ENCODE assay signal across 18 mouse cellular contexts in the genomic region with DNA sequence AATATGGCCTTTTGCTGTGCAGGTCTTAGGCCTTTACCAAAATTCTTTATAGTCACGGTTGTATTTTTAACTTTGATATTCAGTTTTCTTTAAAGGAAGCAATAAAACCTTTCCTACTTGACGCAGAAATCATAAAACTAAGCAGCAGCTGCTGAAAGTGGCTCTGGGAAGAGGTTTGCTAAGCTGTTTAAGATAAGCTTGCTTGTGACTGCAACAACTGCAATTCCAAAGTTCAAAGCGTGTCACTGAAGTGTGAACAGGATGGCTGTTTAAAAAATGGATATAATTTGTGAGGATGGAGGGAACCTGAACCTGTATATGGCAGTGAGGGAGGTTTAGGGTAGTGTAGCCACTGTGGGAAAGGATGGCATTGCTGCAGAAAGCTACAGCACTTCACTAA. TPM values are rescaled to one million over a fixed set of nuclear protein-coding genes. Genes with fewer than 3 reads are reported as not detected.
DNase-seq lines count a peak whose midpoint lies in the region; ATAC-seq and TF ChIP-seq lines count a peak whose summit lies in the region.
"Had no signal": no experiment of that assay in that cellular context is flagged by ENCODE, and none has a peak within 500 bp of the region (broad histone marks: within the 10 kb centered on the region; RNA-seq: fewer than 3 reads in every experiment).

No protein-coding gene starts in this region.

- 0 out of 2 replicates have a peak overlapping the region, but pooled peaks have one; percentile 35 for H3K27ac ChIP-seq in limb, embryonic 12.5 days
- no peak overlapping the region for H3K27ac ChIP-seq in limb, embryonic 10.5 days
- H3K27ac ChIP-seq in intestine, postnatal 0 days (ENCODE audit: low read depth, low read length): peak overlapping the region; percentile 46; the same call in 1 of the 2 replicates
- H3K27ac ChIP-seq: embryonic facial prominence, embryonic 12.5 days; forebrain, embryonic 15.5 days; hindbrain, embryonic 12.5 days had no signal

- no peak for DNase-seq in limb, embryonic 10.5 days (ENCODE audit: low spot score)
- peak; percentile 19 for DNase-seq in yolk sac, embryonic 10.5 days (ENCODE audit: low spot score)
- DNase-seq in layer of hippocampus, postnatal 36 days: no peak
- no peak for DNase-seq in gastrocnemius, postnatal 10 days
- DNase-seq: adrenal gland, postnatal 14 days; cerebellum, adult 11-12 months; cerebellum, adult 9-10 months; cerebellum, postnatal 25 days; gastrocnemius, postnatal 14 days; heart, postnatal 4 days had no signal

- WGBS in limb, embryonic 12.5 days: 60% methylated on average over 3 of the region's 3 CpGs
- WGBS in limb, embryonic 10.5 days: 84% methylated on average over 3 of the region's 3 CpGs
- 40% methylated on average over 3 of the region's 3 CpGs for WGBS in intestine, postnatal 0 days

- H3K9me3 ChIP-seq in limb, embryonic 12.5 days: no peaks in the 10 kb centered on the region
- H3K9me3 ChIP-seq in limb, embryonic 10.5 days (replicated peaks): no peaks in the 10 kb centered on the region
- H3K9me3 ChIP-seq in intestine, postnatal 0 days (ENCODE audit: control insufficient read depth): no peaks in the 10 kb centered on the region
- H3K9me3 ChIP-seq: embryonic facial prominence, embryonic 12.5 days; forebrain, embryonic 15.5 days; heart, embryonic 12.5 days; hindbrain, embryonic 12.5 days had no signal

- H3K4me2 ChIP-seq in limb, embryonic 12.5 days: no peak overlapping the region
- H3K4me2 ChIP-seq in intestine, postnatal 0 days (replicated peaks; ENCODE audit: low read depth): no peak overlapping the region
- H3K4me2 ChIP-seq: embryonic facial prominence, embryonic 12.5 days; forebrain, embryonic 15.5 days; heart, embryonic 12.5 days; hindbrain, embryonic 12.5 days had no signal

- no peak overlapping the region for H3K4me3 ChIP-seq in limb, embryonic 12.5 days (replicated peaks)
- H3K4me3 ChIP-seq in limb, embryonic 10.5 days: no peak overlapping the region
- H3K4me3 ChIP-seq in intestine, postnatal 0 days (ENCODE audit: low read depth, low read length): no peak overlapping the region
- H3K4me3 ChIP-seq: embryonic facial prominence, embryonic 12.5 days; forebrain, embryonic 15.5 days; heart, embryonic 12.5 days; hindbrain, embryonic 12.5 days had no signal

- peaks cover 8% of the 10 kb centered on the region for H3K4me1 ChIP-seq in limb, embryonic 12.5 days (replicated peaks)
- peaks cover 4% of the 10 kb centered on the region for H3K4me1 ChIP-seq in limb, embryonic 10.5 days
- no peaks in the 10 kb centered on the region for H3K4me1 ChIP-seq in intestine, postnatal 0 days (replicated peaks; ENCODE audit: control insufficient read depth, insufficient read depth, low read length)

- no peak overlapping the region for H3K9ac ChIP-seq in limb, embryonic 12.5 days (replicated peaks)
- no peak overlapping the region for H3K9ac ChIP-seq in intestine, postnatal 0 days (ENCODE audit: low read depth, low read length)
- H3K9ac ChIP-seq: embryonic facial prominence, embryonic 12.5 days; forebrain, embryonic 15.5 days; heart, embryonic 12.5 days; hindbrain, embryonic 12.5 days had no signal

- no peak for TF ChIP-seq CTCF in intestine, postnatal 0 days (IDR thresholded peaks at IDR 0.05; ENCODE audit: low read depth)

- ATAC-seq in limb, embryonic 12.5 days (ENCODE audit: insufficient number of reproducible peaks, insufficient read depth, low FRiP score, low TSS enrichment, low read depth): no peak
- 0 out of 2 replicates have a peak, but pooled peaks have one; percentile 19 for ATAC-seq in granulocyte monocyte progenitor cell, adult 5-6 weeks (replicated peaks; ENCODE audit: poor library complexity, severe bottlenecking)
- ATAC-seq in intestine, postnatal 0 days: peak; percentile 69
- ATAC-seq: forebrain, embryonic 15.5 days had no signal

- peaks cover 44% of the 10 kb centered on the region for H3K36me3 ChIP-seq in limb, embryonic 12.5 days
- peaks cover 59% of the 10 kb centered on the region for H3K36me3 ChIP-seq in limb, embryonic 10.5 days
- peaks cover 23% of the 10 kb centered on the region for H3K36me3 ChIP-seq in intestine, postnatal 0 days (ENCODE audit: control insufficient read depth, insufficient read depth)

- H3K27me3 ChIP-seq in limb, embryonic 12.5 days: no peaks in the 10 kb centered on the region
- H3K27me3 ChIP-seq in limb, embryonic 10.5 days (ENCODE audit: low read depth, poor library complexity, severe bottlenecking): no peaks in the 10 kb centered on the region
- H3K27me3 ChIP-seq in intestine, postnatal 0 days (replicated peaks; ENCODE audit: control insufficient read depth, insufficient read depth, low read length): no peaks in the 10 kb centered on the region
- H3K27me3 ChIP-seq: embryonic facial prominence, embryonic 12.5 days; forebrain, embryonic 15.5 days; heart, embryonic 12.5 days; hindbrain, embryonic 12.5 days had no signal

RNA-seq across cellular contexts. Expression of a gene that starts 7.7 kb away (rescaled TPM):
- polyA plus RNA-seq in limb, embryonic 12.5 days (2016; fragmentation: Nextera tagmentation; extraction: Ambion mirVana): 11.1 and 11.3 TPM in 2 replicates
- polyA plus RNA-seq in limb, embryonic 10.5 days (2016; fragmentation: Nextera tagmentation; extraction: Ambion mirVana): 12.6 and 12.9 TPM in 2 replicates
- 10.3 and 12.2 TPM in 2 replicates for total RNA-seq in granulocyte monocyte progenitor cell, adult 5-6 weeks (2014; fragmentation: Nextera tagmentation)
- total RNA-seq in granulocyte monocyte progenitor cell, adult 5-6 weeks (2017): 12.4 and 14.5 TPM in 2 replicates
- 6.9 and 7.6 TPM in 2 replicates for polyA plus RNA-seq in intestine, postnatal 0 days (2015; fragmentation: Nextera tagmentation; extraction: Ambion mirVana)
- 1 to 10 TPM; 7.6 to 8.5 TPM for total RNA-seq in layer of hippocampus, postnatal 36 days (2021)
- 1 to 10 TPM; 3.3 to 3.6 TPM for total RNA-seq in gastrocnemius, postnatal 10 days (2021)

RNA-seq across cellular contexts. Expression of a gene that starts 24.1 kb away (rescaled TPM):
- 508 and 546 TPM in 2 replicates for polyA plus RNA-seq in limb, embryonic 12.5 days (2016; fragmentation: Nextera tagmentation; extraction: Ambion mirVana)
- 464 and 513 TPM in 2 replicates for polyA plus RNA-seq in limb, embryonic 10.5 days (2016; fragmentation: Nextera tagmentation; extraction: Ambion mirVana)
- 238 and 255 TPM in 2 replicates for total RNA-seq in granulocyte monocyte progenitor cell, adult 5-6 weeks (2014; fragmentation: Nextera tagmentation)
- total RNA-seq in granulocyte monocyte progenitor cell, adult 5-6 weeks (2017): 85.9 and 123 TPM in 2 replicates
- 640 and 727 TPM in 2 replicates for polyA plus RNA-seq in intestine, postnatal 0 days (2015; fragmentation: Nextera tagmentation; extraction: Ambion mirVana)
- 100 to 1,000 TPM; 125 to 128 TPM for total RNA-seq in layer of hippocampus, postnatal 36 days (2021)
- total RNA-seq in gastrocnemius, postnatal 10 days (2021): 100 to 1,000 TPM in 1 of 2 experiments, 10 to 100 TPM in 1; 90.0 to 126 TPM

RNA-seq across cellular contexts. Expression of a gene that starts 31.1 kb away (rescaled TPM):
- 0.01 and 0.06 TPM in 2 replicates for polyA plus RNA-seq in limb, embryonic 12.5 days (2016; fragmentation: Nextera tagmentation; extraction: Ambion mirVana)
- polyA plus RNA-seq in limb, embryonic 10.5 days (2016; fragmentation: Nextera tagmentation; extraction: Ambion mirVana): not detected in 2 replicates
- total RNA-seq in granulocyte monocyte progenitor cell, adult 5-6 weeks (2014; fragmentation: Nextera tagmentation): 0.09 TPM in 1 of 2 replicates, not detected in the other
- total RNA-seq in granulocyte monocyte progenitor cell, adult 5-6 weeks (2017): 0.04 and 0.10 TPM in 2 replicates
- 0.05 and 0.08 TPM in 2 replicates for polyA plus RNA-seq in intestine, postnatal 0 days (2015; fragmentation: Nextera tagmentation; extraction: Ambion mirVana)
- under 1 TPM; 0.20 to 0.30 TPM for total RNA-seq in layer of hippocampus, postnatal 36 days (2021)
- not detected for total RNA-seq in gastrocnemius, postnatal 10 days (2021)
- total RNA-seq: adrenal gland, postnatal 14 days; gastrocnemius, postnatal 14 days had no signal
- polyA plus RNA-seq: embryonic facial prominence, embryonic 12.5 days; heart, postnatal 0 days had no signal
